Mouse (Mus musculus): ENCODE data around the gene Iqce. TPM values are rescaled to one million over a fixed set of nuclear protein-coding genes. Genes with fewer than 3 reads are reported as not detected.

The Iqce gene
- total and polyA plus RNA-seq, 3 experiments: 2.2 to 11.2 (median 5.3) TPM

DNA sequence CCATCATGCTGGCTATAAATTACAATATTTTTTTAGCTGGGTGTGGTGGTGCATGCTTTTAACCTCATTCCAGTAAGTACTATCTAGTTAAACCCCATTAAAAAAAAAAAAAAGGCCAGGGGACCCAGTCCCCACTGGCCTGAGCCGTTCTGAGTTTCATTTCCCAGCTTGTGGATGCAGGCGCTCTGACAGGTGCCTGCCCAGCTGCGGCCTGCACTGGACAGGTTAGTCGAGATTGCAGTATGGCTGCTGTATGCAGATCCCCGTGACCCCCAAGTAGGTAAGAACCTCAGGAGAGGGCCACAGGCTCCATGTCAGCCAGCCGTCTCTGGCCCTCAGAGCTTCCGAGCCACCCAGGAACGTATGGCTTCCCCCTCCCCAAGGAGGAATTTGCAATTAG is 40.8 kb downstream of the Iqce start:
- Histone ChIP-seq H3K4me3 (replicated peaks in 1 of 3; ENCODE audit: low read depth in 2 of 3, low read length in 2 of 3, poor library complexity in 1 of 3) (no peak overlapping the region), H3K9ac (ENCODE audit: insufficient read depth, low read depth) (no peak overlapping the region), H3K27ac (ENCODE audit: insufficient read depth, low read depth) (no peak overlapping the region), H3K4me1 (ENCODE audit: control insufficient read depth in 1 of 2, insufficient read depth in 2 of 2) (peaks cover 9 to 53% of the 10 kb centered on the region in 2 experiments), H3K27me3 (replicated peaks) (no peaks in the 10 kb centered on the region), H3K4me2 (ENCODE audit: insufficient read depth, low read depth, poor library complexity, severe bottlenecking) (no peak overlapping the region), H3K36me3 (replicated peaks in 1 of 2; ENCODE audit: control insufficient read depth in 1 of 2, insufficient read depth in 1 of 2, low read length in 1 of 2) (peaks cover 0 to 4% of the 10 kb centered on the region in 2 experiments), H3K79me2 (replicated peaks; ENCODE audit: control insufficient read depth, extremely low read depth, insufficient read depth, poor library complexity, severe bottlenecking) (no peaks in the 10 kb centered on the region), H3K9me3 (replicated peaks; ENCODE audit: low read length) (no peaks in the 10 kb centered on the region)
- in situ Hi-C loops (cut with MboI; ENCODE audit: low pct_ligation_motif_present, low pct_unique_long_range_greater_than_20kb, low sequenced_read_pairs) (no loop called here), dilution Hi-C loops (cut with MboI; ENCODE audit: extremely low pct_ligation_motif_present, extremely low pct_unique_long_range_greater_than_20kb, low sequenced_read_pairs) (no loop called here)
- no peak for DNase-seq (ENCODE audit: extremely low read depth)
- no peak for TF ChIP-seq E2F4 (IDR thresholded peaks at IDR 0.05; ENCODE audit: insufficient replicate concordance, low read depth, low read length)
- no peak for TF ChIP-seq BHLHE40 (IDR thresholded peaks at IDR 0.05; ENCODE audit: low read depth, low read length)
- TF ChIP-seq SMC3 (IDR thresholded peaks at IDR 0.05; ENCODE audit: low read depth, low read length): no peak
- TF ChIP-seq UBTF (IDR thresholded peaks at IDR 0.05; ENCODE audit: low read depth, low read length): no peak
- no peak for TF ChIP-seq RCOR1 (conservative IDR thresholded peaks at IDR 0.05; ENCODE audit: low read depth, low read length)
- TF ChIP-seq USF2 (conservative IDR thresholded peaks at IDR 0.05; ENCODE audit: low read depth, low read length): no peak
- TF ChIP-seq ZMIZ1 (IDR thresholded peaks at IDR 0.05; ENCODE audit: low read depth, low read length): no peak
- TF ChIP-seq IRF4 (IDR thresholded peaks at IDR 0.05; ENCODE audit: low read depth, low read length): no peak
- no peak for TF ChIP-seq CTCF (conservative IDR thresholded peaks at IDR 0.05 in 1 of 2, IDR thresholded peaks at IDR 0.05 in 1 of 2; ENCODE audit: low read depth in 2 of 2, low read length in 2 of 2)
- no peak for TF ChIP-seq TBP (conservative IDR thresholded peaks at IDR 0.05; ENCODE audit: low read depth, low read length)
- no peak for TF ChIP-seq TCF12 (IDR thresholded peaks at IDR 0.05; ENCODE audit: low read depth, low read length)
- TF ChIP-seq ELF1 (IDR thresholded peaks at IDR 0.05; ENCODE audit: low read depth, low read length): no peak
- TF ChIP-seq RAD21 (IDR thresholded peaks at IDR 0.05; ENCODE audit: low read depth, low read length): no peak
- no peak for TF ChIP-seq KAT2A (IDR thresholded peaks at IDR 0.05; ENCODE audit: insufficient replicate concordance, low read length)

- in situ Hi-C loops (cut with MboI; ENCODE audit: low pct_ligation_motif_present, low pct_unique_long_range_greater_than_20kb, low sequenced_read_pairs) (no loop called here), dilution Hi-C loops (cut with MboI; ENCODE audit: extremely low pct_ligation_motif_present, extremely low pct_unique_long_range_greater_than_20kb, low sequenced_read_pairs) (no loop called here)
- Histone ChIP-seq H3K4me2 (ENCODE audit: insufficient read depth, low read depth, poor library complexity, severe bottlenecking) (no peak overlapping the region), H3K27me3 (replicated peaks) (peaks cover 3% of the 10 kb centered on the region), H3K9me3 (replicated peaks; ENCODE audit: low read length) (no peaks in the 10 kb centered on the region), H3K27ac (ENCODE audit: insufficient read depth, low read depth) (no peak overlapping the region), H3K79me2 (replicated peaks; ENCODE audit: control insufficient read depth, extremely low read depth, insufficient read depth, poor library complexity, severe bottlenecking) (no peaks in the 10 kb centered on the region), H3K4me1 (ENCODE audit: control insufficient read depth in 1 of 2, insufficient read depth in 2 of 2) (peaks cover 9 to 48% of the 10 kb centered on the region in 2 experiments), H3K36me3 (replicated peaks in 1 of 2; ENCODE audit: control insufficient read depth in 1 of 2, insufficient read depth in 1 of 2, low read length in 1 of 2) (no peaks in the 10 kb centered on the region), H3K9ac (ENCODE audit: insufficient read depth, low read depth) (no peak overlapping the region), H3K4me3 (replicated peaks in 1 of 3; ENCODE audit: low read depth in 2 of 3, low read length in 2 of 3, poor library complexity in 1 of 3) (no peak overlapping the region)
- no peak for DNase-seq (ENCODE audit: extremely low read depth)
- TF ChIP-seq PAX5 (IDR thresholded peaks at IDR 0.05; ENCODE audit: low read length): no peak
- TF ChIP-seq ELF1 (IDR thresholded peaks at IDR 0.05; ENCODE audit: low read depth, low read length): no peak
- TF ChIP-seq ETS1 (conservative IDR thresholded peaks at IDR 0.05; ENCODE audit: low read depth, low read length): no peak
- no peak for TF ChIP-seq GABPA (IDR thresholded peaks at IDR 0.05; ENCODE audit: insufficient replicate concordance, low read depth, low read length)
- TF ChIP-seq ZNF384 (IDR thresholded peaks at IDR 0.05; ENCODE audit: low read depth, low read length): no peak
- TF ChIP-seq SMC3 (IDR thresholded peaks at IDR 0.05; ENCODE audit: low read depth, low read length): no peak
- no peak for TF ChIP-seq EP300 (IDR thresholded peaks at IDR 0.05; ENCODE audit: low read length)
- TF ChIP-seq MEF2A (IDR thresholded peaks at IDR 0.05; ENCODE audit: borderline replicate concordance, low read depth, low read length): no peak
- TF ChIP-seq JUN (IDR thresholded peaks at IDR 0.05; ENCODE audit: insufficient read depth, low read depth, low read length): no peak
- no peak for TF ChIP-seq MAZ (IDR thresholded peaks at IDR 0.05; ENCODE audit: low read depth, low read length)
- TF ChIP-seq KAT2A (IDR thresholded peaks at IDR 0.05; ENCODE audit: insufficient replicate concordance, low read length): no peak
- TF ChIP-seq HCFC1 (IDR thresholded peaks at IDR 0.05; ENCODE audit: low read depth, low read length): no peak
- no peak for TF ChIP-seq E2F4 (IDR thresholded peaks at IDR 0.05; ENCODE audit: insufficient replicate concordance, low read depth, low read length)
- TF ChIP-seq RCOR1 (conservative IDR thresholded peaks at IDR 0.05; ENCODE audit: low read depth, low read length): no peak
- no peak for TF ChIP-seq MXI1 (IDR thresholded peaks at IDR 0.05; ENCODE audit: low read depth, low read length)
- no peak for TF ChIP-seq TBP (conservative IDR thresholded peaks at IDR 0.05; ENCODE audit: low read depth, low read length)
- no peak for TF ChIP-seq USF2 (conservative IDR thresholded peaks at IDR 0.05; ENCODE audit: low read depth, low read length)
- no peak for TF ChIP-seq RAD21 (IDR thresholded peaks at IDR 0.05; ENCODE audit: low read depth, low read length)
- TF ChIP-seq MAX (IDR thresholded peaks at IDR 0.05; ENCODE audit: low read length): no peak
These were observed 41.8 kb downstream of the Iqce start for GRCm38 (mm10) chr5:140660398-140660797.
